Mouse (Mus musculus) common myeloid progenitor, adult 5-6 weeks (primary cell): ENCODE results near the gene Ptprm. TPM values are rescaled to one million over a fixed set of nuclear protein-coding genes. Genes with fewer than 3 reads are reported as not detected.
"Not testable (repeated sequence)": the region's sequence is repeated elsewhere in the genome, so short reads cannot be mapped to it uniquely, and the experiment has no call there.

Experiments
- ATAC-seq: replicated peaks from 2 replicates; pipeline ENCODE4 v1.8.0; 2016; ENCODE audit warnings: low read depth, mild to moderate bottlenecking, moderate TSS enrichment, inconsistent platforms; ENCODE audit not compliant: poor library complexity, severe bottlenecking
- total RNA-seq: library from RNA; stranded (forward); fragments of 200-1000, 187-1606 nt; gene quantifications from 2 replicates; pipeline ENCODE4 v1.2.3, GENCODE M21; 2017

The Ptprm gene
- total RNA-seq, 1 experiment from 2014 or later, result 0.14 TPM

- no peak for ATAC-seq
These were observed 439.6 kb downstream of the Ptprm start for GRCm38 (mm10) chr17:66914696-66915095.

GRCm38 (mm10) chr17:66912533-66912932 lies 441.7 kb downstream of the Ptprm start:
- no peak for ATAC-seq

GRCm38 (mm10) chr17:66912120-66912519 lies 442.1 kb downstream of the Ptprm start:
- no peak for ATAC-seq

GRCm38 (mm10) chr17:66909901-66910300 lies 444.4 kb downstream of the Ptprm start:
- no peak for ATAC-seq

DNA sequence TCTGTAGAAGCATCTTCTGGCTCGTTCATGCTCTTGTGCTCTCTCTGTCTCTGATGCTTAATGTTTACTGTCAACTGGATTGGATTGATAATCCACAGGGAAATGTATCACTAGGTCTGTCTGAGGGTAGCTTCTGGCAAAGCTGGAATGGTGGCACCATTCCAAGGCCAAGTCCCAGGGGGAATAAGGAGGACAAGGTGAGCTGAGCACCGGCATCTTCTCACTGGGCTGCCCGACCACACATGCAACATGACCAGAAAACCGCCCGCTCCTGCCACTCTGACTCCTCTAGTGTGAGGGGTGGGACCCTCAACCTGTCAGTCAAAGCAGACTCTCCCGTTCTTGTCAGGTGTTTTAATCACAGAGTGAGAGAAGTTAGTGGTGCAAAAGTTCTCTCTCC lies 445.3 kb downstream of the Ptprm start:
- no peak for ATAC-seq

GRCm38 (mm10) chr17:66894181-66894580 lies 460.1 kb downstream of the Ptprm start:
- no peak for ATAC-seq

GRCm38 (mm10) chr17:66891916-66892315 lies 462.3 kb downstream of the Ptprm start:
- no peak for ATAC-seq

- ATAC-seq, result no peak
These were observed 463.0 kb downstream of the Ptprm start for GRCm38 (mm10) chr17:66891067-66891862.

DNA sequence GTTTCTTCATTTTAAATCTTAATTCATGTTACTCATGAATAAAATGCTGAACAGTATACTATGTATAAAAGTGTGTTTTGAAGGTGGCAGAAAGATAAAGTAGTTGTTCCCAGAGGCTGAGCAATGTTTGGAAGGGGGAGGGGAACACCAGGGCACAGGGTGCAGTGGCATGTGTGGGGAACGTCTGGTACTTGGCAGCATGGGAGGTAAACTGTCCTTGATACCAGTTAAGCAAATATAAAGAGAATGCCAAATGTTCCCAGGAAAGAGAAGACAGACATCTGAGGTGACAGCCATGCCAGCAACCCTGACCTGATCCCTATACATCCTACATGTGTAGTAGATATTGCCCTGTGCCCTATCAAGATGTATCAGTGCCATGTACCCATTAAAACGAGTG lies 472.0 kb downstream of the Ptprm start:
- ATAC-seq, result no peak

DNA sequence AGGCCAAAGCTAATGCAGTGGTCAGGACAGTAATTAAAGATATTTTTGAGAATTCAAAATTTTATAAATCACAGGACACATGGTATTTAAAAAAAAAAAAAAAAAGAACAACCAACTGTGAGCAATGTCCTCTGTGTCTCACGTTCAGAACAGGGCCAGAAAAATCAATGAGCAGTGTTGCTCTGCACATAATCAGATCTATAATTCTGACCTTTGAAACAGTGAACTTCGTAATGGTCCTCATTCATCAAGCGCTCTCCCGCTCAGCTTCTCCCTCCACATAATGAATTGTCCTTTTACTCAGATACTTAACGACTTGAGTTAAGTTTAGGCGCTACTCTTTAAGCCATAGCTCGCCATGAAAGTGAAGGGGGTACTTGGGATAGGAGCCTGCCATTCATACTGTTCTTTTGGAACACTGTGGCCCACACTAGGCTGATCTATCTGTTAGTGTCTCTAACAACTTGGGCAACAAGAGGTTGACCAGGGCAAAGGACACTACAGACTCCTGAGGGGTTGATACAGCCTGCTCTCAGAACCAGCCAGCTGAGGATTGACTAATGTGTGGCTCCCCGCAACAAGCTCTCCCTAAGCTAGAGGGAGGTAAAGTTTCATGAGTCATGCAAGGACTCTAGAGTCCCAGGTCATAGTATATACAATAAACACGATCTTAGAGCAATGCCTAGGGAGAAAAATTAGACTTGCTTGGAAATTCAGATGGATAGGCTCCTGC lies 473.1 kb downstream of the Ptprm start:
- no peak for ATAC-seq

DNA sequence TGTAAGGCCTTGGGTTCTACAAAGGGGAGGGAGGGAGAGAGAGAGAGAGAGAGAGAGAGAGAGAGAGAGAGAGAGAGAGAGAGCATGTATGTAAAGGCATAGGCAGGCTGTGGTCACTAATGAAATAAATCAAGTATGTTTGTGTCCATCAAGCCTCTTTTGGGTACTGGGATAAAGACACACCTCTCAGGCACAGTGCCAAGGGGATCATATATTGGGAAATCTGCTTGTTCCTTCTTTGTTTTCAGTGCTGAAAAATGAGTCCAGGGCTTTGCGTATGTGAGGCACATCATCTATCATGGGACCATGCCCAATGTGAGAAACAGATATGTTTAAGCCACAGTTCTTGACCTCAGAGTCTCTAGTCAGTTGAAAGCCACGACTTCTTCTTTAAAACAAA lies 475.1 kb downstream of the Ptprm start:
- no peak for ATAC-seq

- no peak for ATAC-seq
These were observed 476.7 kb downstream of the Ptprm start for GRCm38 (mm10) chr17:66877582-66877981.

DNA sequence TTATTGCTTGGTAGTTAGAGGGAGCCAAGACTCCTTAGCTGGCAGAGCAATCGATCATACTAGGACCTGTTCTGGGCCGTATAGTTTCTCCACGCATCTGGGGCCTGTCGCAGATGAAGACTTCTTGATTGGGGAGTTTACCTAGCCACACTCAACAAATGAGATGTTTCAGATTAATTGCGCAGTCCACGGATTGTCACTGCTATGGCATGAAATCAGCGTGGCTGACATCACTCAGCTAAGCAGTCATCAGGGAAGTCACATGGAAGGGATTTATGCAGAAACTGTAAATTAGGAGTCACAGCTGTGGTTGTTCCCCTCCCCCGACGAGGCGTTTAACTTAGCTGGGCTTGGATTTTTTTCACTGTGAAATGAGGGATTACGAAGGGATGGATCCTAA lies 479.4 kb downstream of the Ptprm start:
- ATAC-seq, result no peak

- no peak for ATAC-seq
These were observed 482.9 kb downstream of the Ptprm start for GRCm38 (mm10) chr17:66871396-66871795.

- no peak for ATAC-seq
These were observed 484.7 kb downstream of the Ptprm start for GRCm38 (mm10) chr17:66869581-66870002.

- no peak for ATAC-seq
These were observed 489.8 kb downstream of the Ptprm start for GRCm38 (mm10) chr17:66864441-66864840.

DNA sequence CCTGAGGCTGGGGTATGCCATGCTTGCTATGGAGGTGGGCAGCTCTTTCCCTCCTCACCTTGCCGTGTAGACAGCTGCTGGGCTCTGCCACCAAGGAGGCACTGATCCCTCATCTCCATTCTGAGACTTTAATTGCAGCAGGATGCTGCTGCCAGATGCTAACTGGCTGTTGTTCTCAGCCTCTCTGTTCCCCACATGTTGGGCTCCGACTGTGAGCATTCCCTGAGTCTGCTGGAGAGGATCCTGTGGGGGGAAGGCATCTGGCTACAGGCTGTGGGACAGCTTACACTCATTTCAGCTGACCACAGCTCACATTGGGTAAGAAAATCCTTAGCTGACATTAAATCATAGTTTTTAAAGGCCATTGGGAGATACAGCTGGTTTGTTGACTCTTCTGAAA lies 492.7 kb downstream of the Ptprm start:
- ATAC-seq, result no peak

DNA sequence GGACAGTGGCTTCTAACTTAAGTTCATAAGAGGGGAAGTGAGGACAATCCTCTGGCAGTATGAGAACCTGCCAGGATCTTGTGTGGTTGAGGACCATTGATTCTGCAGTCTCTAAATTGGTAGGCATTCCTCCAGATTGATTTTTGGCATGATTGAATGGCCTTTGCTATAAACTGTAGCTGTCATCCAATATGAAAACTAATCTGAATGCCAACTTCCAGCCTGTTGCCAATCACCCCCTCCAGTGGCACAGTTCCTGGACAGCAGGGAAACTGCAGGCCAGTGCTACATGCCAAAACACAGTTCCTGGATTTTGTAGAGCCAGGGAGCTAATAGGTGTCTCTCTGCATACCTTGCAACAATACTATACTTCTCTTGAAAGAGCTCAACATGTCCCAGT lies 495.5 kb downstream of the Ptprm start:
- no peak for ATAC-seq

DNA sequence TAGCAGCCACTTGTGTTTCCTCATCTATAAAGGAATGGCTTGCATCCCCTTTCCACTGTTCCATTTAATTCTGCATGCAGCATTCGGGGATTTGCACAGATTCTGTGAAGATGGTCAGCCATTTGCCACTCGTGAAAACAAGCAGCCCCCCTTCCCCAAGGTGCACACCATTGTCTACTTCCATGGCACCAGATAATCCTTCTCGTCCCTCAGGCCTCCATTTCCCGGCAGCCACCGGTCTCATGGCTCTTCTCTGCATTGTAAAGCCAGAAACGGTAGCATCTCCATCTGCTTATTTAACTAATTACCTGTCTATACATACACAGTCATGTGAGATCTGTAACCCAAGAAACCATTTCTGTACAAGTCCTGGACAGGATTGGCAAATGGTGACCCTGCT lies 501.8 kb downstream of the Ptprm start:
- no peak for ATAC-seq

DNA sequence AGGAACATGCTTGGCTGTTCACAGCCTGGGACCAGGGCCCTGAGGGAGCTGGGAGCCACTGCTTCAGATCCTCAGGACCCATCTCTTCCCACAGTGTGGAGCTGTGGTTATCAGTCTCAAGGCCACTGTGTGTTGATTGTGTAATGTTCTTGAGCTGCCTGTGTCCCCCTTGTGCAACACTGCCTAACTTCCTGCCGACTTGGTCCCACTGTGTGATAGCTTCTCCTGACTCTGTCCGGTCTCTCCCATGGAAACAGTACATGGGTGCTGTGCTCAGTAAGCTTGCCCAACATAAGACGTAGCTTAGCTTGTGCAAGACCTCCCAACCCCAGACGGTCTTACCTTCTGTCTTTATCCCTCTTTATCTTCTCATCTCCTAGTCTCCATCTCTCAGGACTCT lies 507.2 kb downstream of the Ptprm start:
- not testable (repeated sequence) for ATAC-seq

- no peak for ATAC-seq
These were observed 531.9 kb downstream of the Ptprm start for GRCm38 (mm10) chr17:66822347-66822746.

DNA sequence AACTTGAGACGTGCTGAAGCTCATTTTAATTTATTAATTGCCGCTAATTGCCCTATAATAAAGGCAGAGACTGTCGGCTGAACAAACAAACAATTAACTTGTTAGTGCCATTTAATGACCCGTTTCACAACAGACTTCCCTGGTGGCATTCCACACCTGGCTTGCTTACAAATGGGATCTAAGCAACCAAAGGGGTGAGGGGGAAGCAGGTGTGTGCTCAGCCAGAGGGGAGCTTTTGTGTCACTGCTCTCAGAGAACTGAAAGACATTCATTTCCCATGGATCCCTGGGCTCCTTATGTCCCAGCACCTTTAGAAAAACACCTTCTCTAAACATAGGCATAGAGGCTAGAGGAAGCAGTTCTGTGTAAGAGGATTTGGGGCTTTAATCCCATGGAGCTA lies 536.9 kb downstream of the Ptprm start:
- no peak for ATAC-seq
